Mouse (Mus musculus) spleen, adult 18-20 months (tissue): ENCODE data around the gene Itpr2.

Source experiments
- DNase-seq, 2 experiments: peaks; one replicate each; pipeline ENCODE4 v3.0.0; 2022; ENCODE audit warnings: mixed read lengths in 2 of 2

The Itpr2 gene

GRCm38 (mm10) chr6:146501866-146502804, at the start of gene Itpr2:
TSS of gene Itpr2 (minus strand) at chr6:146502223.
- peak; percentile 93 to 94 for DNase-seq

- no peak for DNase-seq
Observed at GRCm38 (mm10) chr6:146551326-146551725, 49.3 kb upstream of the Itpr2 start.

- no peak for DNase-seq
Observed at GRCm38 (mm10) chr6:146550421-146550820, 48.4 kb upstream of the Itpr2 start.

GRCm38 (mm10) chr6:146545289-146545865, 43.4 kb upstream of the Itpr2 start:
- DNase-seq = no peak

GRCm38 (mm10) chr6:146544622-146545021, 42.6 kb upstream of the Itpr2 start:
- DNase-seq = no peak

- DNase-seq = no peak
Observed at GRCm38 (mm10) chr6:146540386-146540785, 38.4 kb upstream of the Itpr2 start.

- DNase-seq = no peak
Observed at GRCm38 (mm10) chr6:146538661-146539060, 36.6 kb upstream of the Itpr2 start.

- DNase-seq = no peak
Observed at GRCm38 (mm10) chr6:146538071-146538470, 36.0 kb upstream of the Itpr2 start.

GRCm38 (mm10) chr6:146537111-146537510, 35.1 kb upstream of the Itpr2 start:
- no peak for DNase-seq

- no peak for DNase-seq
Observed at GRCm38 (mm10) chr6:146535501-146535900, 33.5 kb upstream of the Itpr2 start.

- DNase-seq = no peak
Observed at GRCm38 (mm10) chr6:146533146-146533545, 31.1 kb upstream of the Itpr2 start.

GRCm38 (mm10) chr6:146530769-146531168, 28.7 kb upstream of the Itpr2 start:
- no peak for DNase-seq

- DNase-seq = no peak
Observed at GRCm38 (mm10) chr6:146530363-146530762, 28.3 kb upstream of the Itpr2 start.

GRCm38 (mm10) chr6:146527537-146527936, 25.5 kb upstream of the Itpr2 start:
- no peak for DNase-seq

GRCm38 (mm10) chr6:146525500-146525899, 23.5 kb upstream of the Itpr2 start:
- DNase-seq = no peak

- DNase-seq = peak in 1 of 2 experiments; percentile 8
Observed at GRCm38 (mm10) chr6:146521456-146522245, 19.6 kb upstream of the Itpr2 start.

GRCm38 (mm10) chr6:146519019-146519418, 17.0 kb upstream of the Itpr2 start:
- DNase-seq = no peak

GRCm38 (mm10) chr6:146515936-146516335, 13.9 kb upstream of the Itpr2 start:
- DNase-seq = no peak

- peak; percentile 21 to 44 for DNase-seq
Observed at GRCm38 (mm10) chr6:146514531-146514948, 12.5 kb upstream of the Itpr2 start.

GRCm38 (mm10) chr6:146513899-146514298, 11.9 kb upstream of the Itpr2 start:
- DNase-seq = no peak

GRCm38 (mm10) chr6:146513384-146513783, 11.4 kb upstream of the Itpr2 start:
- no peak for DNase-seq

GRCm38 (mm10) chr6:146511511-146511910, 9.5 kb upstream of the Itpr2 start:
- peak; percentile 17 to 25 for DNase-seq

- DNase-seq = no peak
Observed at GRCm38 (mm10) chr6:146509891-146510290, 7.9 kb upstream of the Itpr2 start.
